Mouse (Mus musculus): ENCODE measurements around the gene U2surp.
A peak's percentile ranks its signal among the peaks of the same experiment; 100 is the strongest.

The U2surp gene

GRCm38 (mm10) chr9:95511472-95512330 is at the start of gene U2surp:
TSS of gene U2surp (minus strand) at chr9:95511996.
- peak; percentile 96 for DNase-seq (ENCODE audit: low spot score)

GRCm38 (mm10) chr9:95559936-95560735 is 48.3 kb upstream of the U2surp start:
- peak; percentile 56 for DNase-seq (ENCODE audit: low spot score)

- peak; percentile 52 for DNase-seq (ENCODE audit: low spot score)
Measured at GRCm38 (mm10) chr9:95559059-95559935, 47.5 kb upstream of the U2surp start, which contains the start of gene Paqr9. TSS of gene Paqr9 (plus strand) at chr9:95559657.

GRCm38 (mm10) chr9:95558726-95559058 is 46.9 kb upstream of the U2surp start:
- DNase-seq (ENCODE audit: low spot score) = no peak

GRCm38 (mm10) chr9:95557722-95558121 is 45.9 kb upstream of the U2surp start:
- no peak for DNase-seq (ENCODE audit: low spot score)

- no peak for DNase-seq (ENCODE audit: low spot score)
Measured at GRCm38 (mm10) chr9:95556067-95556512, 44.3 kb upstream of the U2surp start.

GRCm38 (mm10) chr9:95555233-95555740 is 43.5 kb upstream of the U2surp start:
- DNase-seq (ENCODE audit: low spot score) = no peak

GRCm38 (mm10) chr9:95554231-95555221 is 42.7 kb upstream of the U2surp start:
- no peak for DNase-seq (ENCODE audit: low spot score)

- DNase-seq (ENCODE audit: low spot score) = no peak
Measured at GRCm38 (mm10) chr9:95552175-95552705, 40.4 kb upstream of the U2surp start.

GRCm38 (mm10) chr9:95550856-95551774 is 39.3 kb upstream of the U2surp start:
- DNase-seq (ENCODE audit: low spot score) = no peak

GRCm38 (mm10) chr9:95549626-95550411 is 38.0 kb upstream of the U2surp start:
- DNase-seq (ENCODE audit: low spot score) = no peak

- no peak for DNase-seq (ENCODE audit: low spot score)
Measured at GRCm38 (mm10) chr9:95546679-95547078, 34.9 kb upstream of the U2surp start.

GRCm38 (mm10) chr9:95544598-95544997 is 32.8 kb upstream of the U2surp start:
- no peak for DNase-seq (ENCODE audit: low spot score)

- DNase-seq (ENCODE audit: low spot score) = no peak
Measured at GRCm38 (mm10) chr9:95542475-95542874, 30.7 kb upstream of the U2surp start.

GRCm38 (mm10) chr9:95541650-95542432 is 30.0 kb upstream of the U2surp start:
- no peak for DNase-seq (ENCODE audit: low spot score)

GRCm38 (mm10) chr9:95541208-95541607 is 29.4 kb upstream of the U2surp start:
- DNase-seq (ENCODE audit: low spot score) = no peak

- peak; percentile 49 for DNase-seq (ENCODE audit: low spot score)
Measured at GRCm38 (mm10) chr9:95540487-95540886, 28.7 kb upstream of the U2surp start.

All from retina, embryonic 14.5 days (tissue).